Mouse (Mus musculus): ENCODE measurements around the gene Sec31b.

Sec31b gene

DNA sequence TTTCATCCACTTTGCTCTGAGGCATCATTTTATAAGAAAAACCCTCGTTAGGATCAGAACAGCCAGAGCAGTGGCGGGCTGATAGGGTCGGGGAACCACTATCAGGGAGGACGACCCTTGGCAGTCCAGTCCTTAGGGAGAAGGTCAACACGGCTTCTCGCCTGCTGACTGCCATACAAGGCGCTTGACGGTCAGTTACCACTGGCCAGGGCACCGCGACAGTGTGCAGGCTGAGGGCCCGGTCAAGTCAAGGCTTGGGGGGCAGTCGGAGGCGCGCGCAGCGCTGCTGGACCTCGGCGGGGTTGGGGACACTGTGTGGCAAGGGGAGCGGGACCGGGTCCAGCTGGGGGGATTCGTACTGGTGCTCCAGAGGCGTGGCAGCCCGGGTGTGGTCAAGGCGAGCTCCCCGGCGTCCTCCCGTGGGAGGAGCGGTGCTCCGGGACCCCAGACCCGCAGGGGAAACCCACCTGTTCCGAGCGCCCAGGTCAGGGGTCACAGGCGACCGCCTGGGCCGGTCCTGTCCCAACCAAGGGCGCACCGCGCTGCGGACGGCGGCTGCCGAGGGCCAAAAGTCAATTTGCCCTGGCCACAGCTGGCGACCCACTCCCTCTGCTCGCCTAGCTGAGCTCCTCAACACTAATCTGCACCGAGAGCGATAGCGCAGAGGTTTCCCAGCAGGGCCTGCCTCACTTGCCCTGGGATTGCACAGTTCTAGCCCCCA, at the start of gene Sec31b:
Gene Sec31b, minus strand, starts transcription at position 544 of the 721 bp plus-strand sequence.
- no peak for DNase-seq (ENCODE audit: low read depth in 1 of 2, low spot score in 2 of 2)

DNA sequence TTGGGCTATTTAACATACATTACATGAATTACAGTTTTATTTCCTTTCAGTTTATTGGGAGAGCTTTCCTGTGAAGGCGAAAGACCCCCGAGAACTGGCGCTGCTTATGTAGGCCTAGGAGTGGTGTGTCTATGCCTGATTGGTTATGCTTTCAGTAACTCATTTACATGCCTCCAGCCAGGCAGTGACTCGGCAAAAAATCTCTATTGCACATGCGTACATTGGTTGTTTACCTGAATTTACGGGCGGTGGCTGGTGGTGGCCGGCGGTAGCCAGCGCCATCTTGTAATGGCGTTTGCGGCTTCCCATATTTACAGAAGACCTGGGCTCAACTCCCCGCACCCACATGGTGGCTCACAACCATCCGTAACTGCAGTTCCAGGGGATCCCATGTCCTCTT, 48.5 kb upstream of the Sec31b start:
- no peak for DNase-seq (ENCODE audit: low read depth in 1 of 2, low spot score in 2 of 2)

DNA sequence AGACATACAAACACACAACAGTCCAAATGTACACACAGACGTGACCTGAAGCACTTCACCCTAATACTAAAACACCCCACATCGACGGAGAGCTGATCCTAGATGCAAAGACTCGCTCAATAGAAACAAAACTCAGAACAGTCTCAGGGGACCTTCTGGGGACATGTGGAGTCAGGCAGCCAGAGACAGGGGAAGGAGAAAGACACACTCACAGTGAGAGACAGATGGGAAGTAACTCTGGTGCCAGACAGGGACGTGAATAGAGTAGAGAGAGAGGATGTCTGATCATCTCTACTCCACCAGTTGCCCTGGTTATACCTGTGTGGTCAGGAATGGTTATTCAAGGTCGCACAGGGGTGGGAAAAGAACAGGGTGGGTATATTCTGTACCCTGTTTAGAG, 46.0 kb upstream of the Sec31b start:
- no peak for DNase-seq (ENCODE audit: low read depth in 1 of 2, low spot score in 2 of 2)

DNA sequence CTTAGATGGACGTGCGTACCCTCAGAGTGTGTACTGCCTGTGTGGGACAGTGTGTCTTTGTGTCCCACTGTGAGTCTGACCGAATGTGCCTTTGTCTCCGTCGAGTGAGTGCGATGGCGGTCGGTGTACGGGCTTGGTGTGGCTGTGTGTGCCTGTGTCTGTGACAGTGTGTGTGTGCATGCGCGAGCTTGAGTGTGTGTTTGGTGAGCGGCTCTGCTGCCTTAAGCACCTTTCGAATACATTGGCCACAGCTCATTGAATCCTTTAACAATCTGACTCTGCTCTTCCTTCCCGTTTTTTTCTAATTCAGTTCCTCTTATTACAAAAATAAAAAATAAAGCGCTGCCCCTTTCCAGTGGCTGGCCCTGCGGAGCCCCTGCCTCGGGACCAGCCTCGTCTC, 45.3 kb upstream of the Sec31b start:
- no peak for DNase-seq (ENCODE audit: low read depth in 1 of 2, low spot score in 2 of 2)

DNA sequence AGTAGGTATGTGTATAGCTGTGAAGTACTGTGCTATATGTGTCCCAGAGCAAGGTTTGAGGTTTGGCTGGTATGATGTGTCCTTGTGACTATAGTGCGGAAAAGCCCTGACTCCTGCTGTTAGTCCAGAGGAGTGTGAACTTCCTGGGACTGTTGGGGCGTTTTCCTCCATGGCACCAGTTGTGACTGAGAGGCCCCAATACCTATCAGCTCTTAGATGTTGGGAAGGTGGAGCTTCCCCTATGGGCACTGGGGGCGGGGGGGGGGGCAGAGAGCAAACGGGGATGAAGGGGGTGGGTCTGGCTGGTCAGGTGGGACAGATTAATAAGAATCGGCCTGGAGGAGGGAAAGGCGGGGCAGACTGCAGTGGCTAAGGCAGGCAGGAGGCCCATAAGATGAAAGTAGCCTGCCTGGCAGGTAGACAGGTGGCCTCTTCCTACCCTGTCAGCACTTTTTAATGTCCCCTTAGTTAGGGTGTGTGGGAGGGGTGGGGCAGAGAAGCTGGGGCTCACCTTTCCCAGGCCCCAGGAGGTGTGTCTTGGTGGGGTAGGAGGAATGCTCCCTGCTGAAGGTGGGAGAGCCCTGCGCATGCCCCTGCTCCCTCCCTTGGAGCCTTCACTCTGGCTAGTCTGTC, 44.0 kb upstream of the Sec31b start:
- DNase-seq (ENCODE audit: low read depth in 1 of 2, low spot score in 2 of 2), result no peak

DNA sequence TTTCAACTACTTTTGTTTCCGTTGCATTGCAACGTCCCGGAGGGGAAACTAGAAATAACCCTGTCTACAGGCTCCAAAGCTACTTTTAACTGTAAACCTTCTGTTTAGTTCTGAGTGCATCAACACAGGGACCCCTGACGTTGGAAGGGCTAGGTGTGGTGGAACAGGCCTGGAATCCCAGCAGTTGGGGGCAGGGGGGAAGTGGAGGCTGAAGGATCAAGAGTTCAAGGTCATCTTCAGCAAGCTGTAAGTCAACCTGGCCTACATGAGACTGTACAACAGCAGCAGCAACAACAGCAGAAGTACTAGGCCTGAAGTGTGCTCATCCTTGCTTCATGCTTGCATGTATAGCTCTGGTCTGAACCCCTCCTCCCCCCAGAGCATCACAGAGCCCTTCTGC, 42.4 kb upstream of the Sec31b start:
- no peak for DNase-seq (ENCODE audit: low read depth in 1 of 2, low spot score in 2 of 2)

DNA sequence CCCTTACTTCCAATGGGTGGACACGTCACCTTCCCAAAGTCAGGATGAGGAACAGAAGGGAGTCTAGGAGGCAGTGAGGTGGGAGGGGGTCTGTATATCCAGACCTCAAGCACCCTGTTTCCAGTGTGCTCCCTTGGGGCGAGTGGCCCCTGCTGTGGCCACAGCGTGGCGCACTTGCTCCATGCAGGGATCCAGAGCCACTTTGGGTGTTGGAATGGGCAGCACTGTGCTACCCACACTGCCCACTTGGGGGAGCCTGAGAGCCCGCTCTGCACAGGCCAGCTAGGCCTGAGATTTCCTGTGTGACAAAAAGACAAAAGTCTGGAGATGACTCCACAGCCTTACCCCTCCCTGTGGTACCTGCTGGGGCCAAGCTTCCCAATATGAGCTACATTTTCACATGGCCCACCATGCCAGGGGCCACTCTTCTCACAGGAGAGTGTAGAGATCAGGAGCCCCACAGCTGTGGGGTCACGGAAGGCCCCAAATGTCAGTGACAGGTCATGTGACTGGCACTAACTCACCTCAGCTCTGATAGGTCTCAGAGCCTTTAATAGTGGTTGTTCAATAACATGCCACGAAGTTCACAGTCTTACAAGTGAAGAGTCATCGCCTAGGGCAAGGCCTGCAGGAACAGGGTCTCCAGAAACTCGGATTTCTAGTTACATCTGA, 37.1 kb upstream of the Sec31b start:
- DNase-seq (ENCODE audit: low read depth in 1 of 2, low spot score in 2 of 2), result peak; percentile 76 to 84

DNA sequence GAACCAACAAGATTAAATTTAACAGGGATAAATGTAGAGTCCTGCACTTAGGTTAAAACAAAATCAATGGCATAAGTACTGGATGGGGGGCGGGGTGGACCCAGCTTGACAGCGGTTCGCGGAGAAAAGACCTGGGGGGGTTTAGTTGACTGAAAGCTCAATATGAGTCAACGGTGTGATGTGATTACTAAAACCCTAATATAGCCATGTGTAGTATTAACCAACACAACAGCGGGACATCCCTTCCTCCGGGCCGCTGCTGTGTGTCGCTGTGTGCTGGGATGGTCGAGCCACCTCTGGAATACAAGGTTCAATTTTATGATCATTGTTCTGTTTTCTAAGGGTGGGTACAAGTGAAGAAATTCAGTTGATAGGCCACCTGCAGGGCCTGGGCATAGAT, 36.4 kb upstream of the Sec31b start:
- DNase-seq (ENCODE audit: low read depth in 1 of 2, low spot score in 2 of 2), result no peak

DNA sequence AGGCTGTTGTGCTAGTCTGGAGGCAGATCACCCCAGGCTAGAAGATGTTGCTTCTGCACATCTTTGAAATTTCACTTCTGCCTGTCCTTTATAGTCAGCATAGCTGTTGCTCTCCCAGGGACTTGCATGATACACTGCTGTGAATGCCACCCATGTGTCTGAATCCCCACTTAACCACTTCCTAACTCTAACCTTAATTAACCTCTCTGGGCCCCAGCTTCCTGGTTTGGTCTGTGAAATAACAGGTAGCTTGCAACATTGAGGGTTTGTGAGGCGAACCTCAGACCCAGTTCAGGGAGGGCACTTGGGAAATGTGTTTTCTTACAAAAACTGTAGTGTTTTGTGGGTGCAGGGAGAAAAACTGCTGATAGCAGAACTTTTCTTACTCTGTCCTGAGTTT, 32.4 kb upstream of the Sec31b start:
- DNase-seq (ENCODE audit: low read depth in 1 of 2, low spot score in 2 of 2), result no peak

DNA sequence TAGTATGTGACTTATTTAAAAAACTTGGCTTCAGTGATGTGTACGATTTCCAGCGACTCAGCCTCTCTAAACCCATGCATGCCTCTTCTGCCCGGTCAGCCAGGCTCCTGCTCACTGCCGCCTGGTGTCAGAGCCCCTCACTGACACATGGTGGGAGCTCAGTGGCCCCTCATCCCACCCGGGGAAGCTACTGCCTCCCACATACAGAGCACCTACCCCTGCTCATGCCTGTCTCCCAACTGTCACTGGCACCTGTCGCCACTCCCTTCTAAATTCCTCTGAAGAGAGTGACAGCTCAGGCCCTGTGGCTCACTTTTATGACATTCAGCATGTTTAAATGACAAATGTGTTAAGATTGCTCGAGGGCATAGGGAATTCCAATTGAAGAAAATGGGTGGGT, 30.6 kb upstream of the Sec31b start:
- no peak for DNase-seq (ENCODE audit: low read depth in 1 of 2, low spot score in 2 of 2)

DNA sequence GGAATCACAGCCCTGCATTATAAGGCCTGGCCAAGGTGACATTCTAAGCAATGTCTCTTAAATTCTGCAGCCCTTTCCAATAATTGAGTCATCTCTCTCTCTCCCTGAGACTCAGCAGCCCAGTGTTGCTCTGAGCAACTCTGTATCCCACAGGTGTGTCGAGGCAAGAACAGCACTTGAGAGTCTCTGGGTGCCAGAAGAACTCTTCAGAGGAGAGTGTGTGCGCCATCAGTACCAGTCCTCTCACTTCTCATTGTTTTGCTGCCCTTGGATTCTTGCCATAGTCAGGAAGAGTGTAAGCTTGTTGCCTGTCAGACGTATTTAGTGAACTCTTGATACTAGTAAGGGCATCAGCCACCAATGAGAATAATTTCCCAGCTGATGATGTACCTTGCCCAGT, 22.1 kb upstream of the Sec31b start:
- no peak for DNase-seq (ENCODE audit: low read depth in 1 of 2, low spot score in 2 of 2)

DNA sequence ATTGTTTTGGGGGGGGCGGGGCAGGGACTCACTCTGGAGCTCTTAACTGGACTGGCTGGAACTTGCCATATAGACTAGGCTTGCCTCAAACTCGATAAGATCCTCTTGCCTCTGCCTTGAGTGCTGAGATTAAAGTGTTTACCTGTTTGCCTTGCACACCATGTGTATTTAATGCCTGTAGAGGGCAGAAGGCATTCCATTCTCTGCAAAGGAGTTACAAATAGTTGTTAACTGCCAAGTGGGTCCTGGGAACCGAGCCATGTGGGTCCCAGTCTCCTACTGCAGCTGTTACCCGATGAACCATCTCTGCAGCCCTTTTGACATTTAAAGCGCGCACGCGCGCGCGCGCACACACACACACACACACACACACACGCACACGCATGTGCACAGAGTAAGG, 18.3 kb upstream of the Sec31b start:
- DNase-seq (ENCODE audit: low read depth in 1 of 2, low spot score in 2 of 2), result no peak

DNA sequence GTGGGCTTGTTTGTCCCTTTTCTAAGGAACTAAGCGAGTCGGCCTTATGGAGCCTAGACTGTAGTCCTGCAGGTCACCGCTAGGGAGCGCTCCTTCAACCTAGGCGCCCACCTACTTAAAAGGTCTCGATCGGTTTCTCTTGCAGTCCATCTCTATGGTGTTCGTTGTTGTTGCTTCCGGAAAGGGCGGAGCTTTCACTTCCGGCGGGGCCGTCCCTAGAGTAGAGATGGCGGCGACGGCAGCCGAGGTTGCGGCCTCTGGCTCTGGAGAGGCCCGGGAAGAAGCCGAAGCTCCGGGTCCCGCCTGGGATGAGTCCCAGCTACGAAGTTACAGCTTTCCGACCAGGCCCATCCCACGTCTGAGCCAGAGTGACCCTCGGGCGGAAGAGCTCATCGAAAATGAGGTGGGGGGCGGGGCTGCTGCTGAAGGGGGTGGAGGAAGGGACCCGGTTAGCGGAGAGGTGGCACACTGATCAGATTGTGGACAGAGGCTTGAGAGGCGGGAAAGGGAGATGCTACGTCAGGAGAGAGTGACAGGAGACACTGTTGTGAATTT, 17.1 kb upstream of the Sec31b start, which contains the start of gene Hif1an:
Gene Hif1an, plus strand, starts transcription at position 199 of the 555 bp plus-strand sequence.
- peak; percentile 89 to 91 for DNase-seq (ENCODE audit: low read depth in 1 of 2, low spot score in 2 of 2)

DNA sequence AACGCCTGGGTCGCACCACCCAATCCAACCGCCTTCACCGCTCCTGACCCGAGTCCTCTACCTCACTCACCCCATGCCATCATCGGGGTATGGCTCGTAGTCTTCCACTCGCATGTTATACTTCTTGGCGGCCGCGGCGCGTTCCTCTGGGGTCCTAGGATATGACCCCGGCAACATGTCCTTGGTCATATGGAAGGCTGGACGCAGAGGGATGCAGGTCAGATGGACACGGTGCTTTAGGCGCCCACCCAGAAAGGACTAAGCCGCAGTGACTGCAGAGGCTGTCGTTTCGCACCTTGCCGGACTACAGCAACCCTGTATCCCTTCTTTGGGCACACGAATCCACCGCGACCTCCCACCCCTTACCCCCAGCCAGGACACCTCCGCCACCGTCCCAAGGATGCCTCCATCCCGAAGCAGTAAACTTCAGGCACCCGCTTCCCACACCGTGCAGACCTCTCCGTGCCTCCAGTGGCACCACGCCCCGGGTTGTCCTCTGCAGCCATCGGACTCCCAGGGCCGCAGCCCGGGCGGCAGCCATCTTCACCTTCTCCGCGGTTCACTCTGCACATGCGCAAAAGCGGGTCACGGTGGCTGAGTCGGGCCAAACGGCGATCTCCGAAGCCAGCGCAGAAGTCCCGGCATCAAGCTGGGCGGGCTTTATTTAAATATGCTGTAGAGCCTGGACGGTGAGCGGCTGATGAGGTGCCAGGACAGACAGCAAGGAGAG, 9.4 kb upstream of the Sec31b start, which contains the start of gene Ndufb8:
Gene Ndufb8, minus strand, starts transcription at position 580 of the 730 bp plus-strand sequence.
- peak; percentile 83 to 89 for DNase-seq (ENCODE audit: low read depth in 1 of 2, low spot score in 2 of 2)

DNA sequence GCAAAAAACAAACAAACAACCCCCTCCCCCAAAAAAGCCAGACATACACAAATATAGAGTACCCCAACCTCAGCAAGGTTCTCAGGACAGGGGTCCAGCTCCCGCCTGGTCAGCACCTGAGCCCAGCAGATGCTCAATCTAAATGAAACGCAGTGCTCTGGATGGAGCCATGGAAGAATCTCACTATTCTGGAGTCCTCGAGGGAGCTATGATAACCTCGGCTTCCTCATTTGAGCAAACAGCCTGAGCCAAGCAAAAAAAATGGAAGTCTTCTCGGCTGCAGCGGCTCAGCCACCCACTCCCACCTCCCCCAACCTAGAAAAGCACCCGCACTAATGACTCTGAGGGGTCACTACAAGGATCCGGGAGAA, 8.8 kb upstream of the Sec31b start:
- DNase-seq (ENCODE audit: low read depth in 1 of 2, low spot score in 2 of 2), result no peak

DNA sequence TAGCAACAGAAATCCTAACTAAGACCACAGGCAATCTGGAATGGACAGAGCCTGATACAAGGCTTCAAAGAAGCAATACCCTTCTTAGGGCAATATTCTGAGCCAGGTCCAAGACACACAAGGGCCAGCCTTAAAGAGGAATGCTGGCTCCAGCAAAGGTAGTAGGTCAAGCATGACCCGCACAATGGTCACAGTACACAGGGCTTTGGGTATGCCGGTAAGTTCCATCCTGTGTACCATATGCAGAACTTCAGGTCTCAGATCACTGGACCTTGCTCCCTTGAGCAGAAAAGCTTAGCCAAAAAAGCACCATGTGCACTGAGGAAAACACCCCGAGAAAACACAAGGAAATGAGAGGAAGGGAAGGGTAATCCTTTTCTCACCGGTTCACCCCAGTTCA, 7.6 kb upstream of the Sec31b start:
- no peak for DNase-seq (ENCODE audit: low read depth in 1 of 2, low spot score in 2 of 2)

DNA sequence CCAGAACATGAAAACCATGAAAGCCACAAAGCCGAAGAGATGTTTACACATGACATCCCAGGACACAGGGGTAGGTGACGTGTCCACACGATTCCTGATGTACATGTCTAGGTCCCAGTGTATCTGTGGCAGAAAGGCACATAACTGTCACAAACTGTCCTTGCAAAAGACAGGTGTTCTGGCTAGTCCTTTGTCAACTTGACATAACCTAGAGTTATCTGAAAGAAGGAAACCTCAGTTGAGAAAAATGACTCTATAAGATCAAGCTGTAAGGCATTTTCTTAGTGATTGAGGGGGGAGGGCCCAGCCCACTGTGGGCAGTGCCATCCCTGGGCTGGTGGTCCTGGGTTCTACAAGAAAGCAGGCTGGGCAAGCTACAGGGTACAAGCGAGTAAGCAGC, 7.1 kb upstream of the Sec31b start, which contains the start of gene Gm20538:
Gene Gm20538, minus strand, starts transcription at position 101 of the 400 bp plus-strand sequence.
- DNase-seq (ENCODE audit: low read depth in 1 of 2, low spot score in 2 of 2), result no peak

DNA sequence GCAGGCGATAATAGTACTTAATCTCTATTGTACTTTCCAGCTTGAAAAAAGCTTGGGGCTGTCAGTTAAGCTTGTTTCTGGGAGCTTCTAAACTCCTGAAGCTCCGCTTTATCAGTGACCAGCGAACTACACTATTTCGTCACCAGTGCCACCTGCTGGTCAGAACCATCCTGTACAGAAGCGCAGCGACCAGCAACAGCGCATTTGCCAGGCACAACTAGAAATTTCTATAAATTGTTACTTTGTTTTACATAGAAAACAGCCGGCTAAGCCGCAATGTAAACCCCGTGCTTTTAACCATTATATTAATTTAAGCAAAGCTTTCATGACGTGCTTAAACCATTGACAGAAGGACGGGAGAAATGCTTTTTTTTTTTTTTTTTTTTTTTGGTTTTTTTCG, 889 bp downstream of the Sec31b start:
- peak in 1 of 2 experiments; percentile 35 for DNase-seq (ENCODE audit: low read depth in 1 of 2, low spot score in 2 of 2)

DNA sequence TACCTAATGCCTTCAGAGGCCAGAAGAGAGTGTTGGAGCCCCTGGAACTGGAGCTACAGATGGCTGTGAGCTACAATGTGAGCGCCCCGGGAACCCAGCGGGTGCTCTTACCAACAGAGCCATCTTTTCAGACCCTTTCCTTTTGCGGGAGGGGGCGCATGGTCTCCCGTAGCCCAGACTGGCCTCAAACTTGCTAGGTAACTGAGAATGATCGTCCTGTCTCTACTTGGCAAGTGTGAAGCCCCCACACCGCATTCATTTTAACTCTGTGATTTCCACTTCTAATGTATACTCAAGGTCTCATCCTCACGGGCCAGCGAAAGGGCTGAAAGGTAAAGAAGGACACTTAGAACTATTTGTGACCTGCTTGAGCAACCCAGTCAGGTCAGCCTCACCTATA, 1.3 kb downstream of the Sec31b start:
- DNase-seq (ENCODE audit: low read depth in 1 of 2, low spot score in 2 of 2), result no peak

DNA sequence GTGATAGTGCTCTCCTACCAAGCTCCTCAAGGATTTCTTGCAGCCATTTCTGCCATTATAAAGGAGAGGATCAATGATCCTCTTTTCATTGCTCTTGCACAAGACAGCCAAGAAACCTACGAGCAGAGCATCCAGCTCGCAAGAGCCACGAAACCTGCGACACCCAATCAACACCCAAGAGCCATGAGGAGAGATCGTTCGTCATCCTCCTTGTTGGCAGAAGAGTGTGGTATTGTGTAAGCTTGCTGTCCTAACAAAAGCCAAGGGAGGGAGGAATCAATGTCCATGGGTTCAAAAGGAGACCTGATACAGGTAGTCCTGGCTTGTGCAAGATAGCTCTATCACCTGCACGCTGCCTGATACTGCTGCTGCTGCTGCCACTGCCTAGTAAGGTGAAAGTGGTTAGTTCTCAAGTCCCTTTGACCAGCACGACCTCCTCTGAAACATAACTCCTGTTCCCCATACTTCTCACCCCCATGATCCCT, 2.9 kb downstream of the Sec31b start:
- no peak for DNase-seq (ENCODE audit: low read depth in 1 of 2, low spot score in 2 of 2)

DNA sequence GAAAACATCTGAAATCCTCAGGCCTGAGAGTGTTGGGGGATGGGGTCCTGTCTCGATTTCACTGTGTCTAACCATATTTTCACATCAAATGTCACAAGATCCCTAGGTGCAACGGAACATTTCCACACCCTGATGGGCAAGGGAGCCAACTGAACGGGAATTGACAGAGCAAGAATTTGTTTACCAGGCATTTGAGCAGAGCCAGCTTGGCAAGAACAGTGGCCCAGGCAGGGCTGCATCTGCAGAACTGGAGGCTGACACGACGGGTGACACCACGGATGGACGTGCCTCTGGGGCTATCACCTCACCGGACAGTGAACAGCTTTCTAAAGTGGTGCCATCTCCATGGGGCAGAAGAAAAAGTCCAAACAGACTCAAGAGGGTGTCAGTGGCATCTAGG, 8.2 kb downstream of the Sec31b start:
- no peak for DNase-seq (ENCODE audit: low read depth in 1 of 2, low spot score in 2 of 2)

Measured in monocyte, adult 2 months (primary cell).